Mouse (Mus musculus): ENCODE measurements around the gene Apol7a.
"Not testable (repeated sequence)": the region's sequence is repeated elsewhere in the genome, so short reads cannot be mapped to it uniquely, and the experiment has no call there.

- not testable (repeated sequence) for TF ChIP-seq POLR2A (IDR thresholded peaks at IDR 0.05; ENCODE audit: borderline replicate concordance, extremely low read depth, insufficient read depth, insufficient read length, poor library complexity, severe bottlenecking); CTCF (IDR thresholded peaks at IDR 0.05; ENCODE audit: borderline replicate concordance, extremely low read depth, insufficient read depth, insufficient read length)
These were observed 48.5 kb upstream of the Apol7a start, which contains the start of gene Apol7b for GRCm38 (mm10) chr15:77447392-77447791.

All from brain, embryonic 14.5 days (tissue).